Mouse (Mus musculus) sigmoid colon, adult 10 weeks (tissue): ENCODE measurements around the gene Vmn2r124. TPM values are rescaled to one million over a fixed set of nuclear protein-coding genes. Genes with fewer than 3 reads are reported as not detected.

Experiments used
- polyA plus RNA-seq: library from polyadenylated mRNA; stranded (reverse); fragments of 350-450 nt; fragmentation: Illumina TruSeq; extraction: RNeasy Lipid Tissue Mini Kit (QIAGEN cat#74804); gene quantifications from one replicate; pipeline ENCODE4 v1.2.3, GENCODE M21; 2014; ENCODE audit warnings: low read depth, low replicate concordance

The Vmn2r124 gene
- polyA plus RNA-seq: not detected

DNA sequence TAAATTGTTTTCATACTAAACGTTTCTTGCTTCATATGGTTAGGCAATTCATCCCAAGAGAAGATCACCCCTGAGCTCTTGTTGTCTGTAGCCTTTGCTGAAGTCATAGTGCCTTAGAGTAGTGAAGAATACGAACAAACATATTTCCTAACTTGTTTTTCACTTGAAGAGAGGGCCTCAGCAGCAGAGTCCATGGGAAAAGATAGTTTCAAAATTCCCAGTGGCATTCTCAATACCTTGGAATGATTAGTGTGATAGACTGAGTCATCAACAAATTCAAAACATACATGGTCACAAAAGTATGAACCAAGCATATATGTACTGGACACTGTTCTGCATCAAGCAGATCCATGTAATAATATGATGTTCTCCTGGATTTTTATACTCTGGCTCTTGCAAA, at the start of gene Vmn2r124:
TSS of gene Vmn2r124 (plus strand) at position 301 of the 400 bp plus-strand sequence.

DNA sequence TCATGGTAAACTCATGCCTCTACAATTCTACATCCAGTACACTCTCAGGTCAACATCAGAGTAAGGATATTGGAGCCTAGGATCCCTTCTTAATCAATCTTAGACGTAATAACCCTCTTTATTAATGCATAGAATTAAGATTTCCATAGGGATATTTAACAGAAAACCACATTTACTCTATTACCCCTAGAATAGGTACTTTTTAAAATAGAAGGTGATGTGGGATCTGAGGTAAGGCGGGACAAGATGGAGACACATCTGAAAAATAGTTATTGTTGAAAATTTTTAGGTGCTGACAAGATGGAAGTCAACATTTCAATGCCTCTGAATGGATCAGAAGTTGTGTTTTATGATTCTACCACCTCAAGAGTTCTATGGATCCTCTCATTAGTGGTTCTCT, 27.8 kb upstream of the Vmn2r124 start, which contains the start of gene Fpr-rs4:
TSS of gene Fpr-rs4 (plus strand) at position 301 of the 400 bp plus-strand sequence.

DNA sequence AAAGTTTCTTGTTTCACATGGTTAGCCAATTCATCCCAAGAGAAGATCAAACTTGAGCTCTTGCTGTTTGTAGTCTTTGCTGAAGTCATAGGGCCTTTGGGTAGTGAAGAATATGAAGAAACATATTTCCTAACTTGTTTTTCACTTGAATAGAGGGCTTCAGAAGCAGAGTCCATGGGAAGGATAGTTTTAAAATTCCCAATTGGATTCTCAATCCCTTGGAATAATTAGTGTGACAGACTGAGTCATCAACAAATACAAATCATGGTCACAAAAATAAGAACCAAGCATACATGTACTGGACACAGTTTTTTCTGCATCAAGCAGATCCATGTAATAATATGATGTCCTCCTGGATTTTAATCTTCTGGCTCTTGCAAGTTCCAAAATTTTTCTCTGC, 35.5 kb downstream of the Vmn2r124 start, which contains the start of gene Vmn2r91:
TSS of gene Vmn2r91 (plus strand) at position 301 of the 400 bp plus-strand sequence.

Other genes with a start within 250 kb of the Vmn2r124 start
- gene Spaca6, start 222.3 kb upstream of the Vmn2r124 start, polyA plus RNA-seq: 28.1 TPM
- gene Has1, start 194.2 kb upstream of the Vmn2r124 start, polyA plus RNA-seq: not detected
- not detected for gene Fpr1, start 165.5 kb upstream of the Vmn2r124 start, polyA plus RNA-seq
- 1.7 TPM for gene Fpr2, start 161.6 kb upstream of the Vmn2r124 start, polyA plus RNA-seq
- not detected for gene Fpr3, start 161.6 kb upstream of the Vmn2r124 start, polyA plus RNA-seq
- not detected for gene Fpr-rs4, start 27.7 kb upstream of the Vmn2r124 start, polyA plus RNA-seq
- gene Vmn2r91, start 35.6 kb downstream of the Vmn2r124 start, polyA plus RNA-seq: not detected
- not detected for gene Vmn2r92, start 102.5 kb downstream of the Vmn2r124 start, polyA plus RNA-seq
- not detected for gene Vmn2r94, start 228.3 kb downstream of the Vmn2r124 start, polyA plus RNA-seq
- gene Vmn2r93, start 248.7 kb downstream of the Vmn2r124 start, polyA plus RNA-seq: not detected